Mouse (Mus musculus) CH12.LX (cell line): ENCODE results near the gene Fam13c. TPM values are rescaled to one million over a fixed set of nuclear protein-coding genes. Genes with fewer than 3 reads are reported as not detected.

Experiments
- DNase-seq: peaks from one replicate; pipeline ENCODE4 v3.0.0-alpha.2; 2013; ENCODE audit errors: extremely low read depth
- H3K27ac ChIP-seq: 2 replicates; pipeline ENCODE4 v1.5.1; 2012; ENCODE audit warnings: low read depth, mild to moderate bottlenecking, control low read depth, moderate library complexity; ENCODE audit not compliant: insufficient read depth
- H3K27me3 ChIP-seq: replicated peaks from 2 replicates; pipeline ENCODE3; 2012; ENCODE audit warnings: inconsistent platforms
- H3K36me3 ChIP-seq, 2 experiments: replicated peaks in 1 of 2; 2 replicates each; pipeline versions ENCODE3 to v1.6.1; 2012; ENCODE audit warnings: inconsistent platforms in 1 of 2, low read length in 1 of 2, mild to moderate bottlenecking in 1 of 2, mixed read lengths in 1 of 2, moderate library complexity in 1 of 2; ENCODE audit not compliant: control insufficient read depth in 1 of 2, insufficient read depth in 1 of 2
- H3K4me1 ChIP-seq, 2 experiments: 2 replicates each; pipeline ENCODE4 v1.6.1; 2012; ENCODE audit warnings: inconsistent platforms in 1 of 2, moderate library complexity in 1 of 2; ENCODE audit not compliant: insufficient read depth in 2 of 2, control insufficient read depth in 1 of 2
- H3K4me2 ChIP-seq: 2 replicates; pipeline ENCODE4 v1.6.1; 2012; ENCODE audit warnings: low read depth, mild to moderate bottlenecking, control low read depth; ENCODE audit not compliant: poor library complexity, insufficient read depth, severe bottlenecking
- H3K4me3 ChIP-seq, 3 experiments: fragments of 150-350 bp in 1 of 3; sonication (generic) in 1 of 3; replicated peaks in 1 of 3; 2 replicates each; pipeline versions ENCODE3 to v1.5.1; 2011 to 2012; ENCODE audit warnings: low read depth in 2 of 3, low read length in 2 of 3, mild to moderate bottlenecking in 2 of 3, moderate library complexity in 2 of 3, control low read depth in 1 of 3, improper control_type of control experiment in 1 of 3, inconsistent platforms in 1 of 3, mixed read lengths in 1 of 3; ENCODE audit not compliant: poor library complexity in 1 of 3
- H3K79me2 ChIP-seq: replicated peaks from 2 replicates; pipeline ENCODE4 v1.6.1; 2012; ENCODE audit warnings: mild to moderate bottlenecking, moderate library complexity; ENCODE audit not compliant: control insufficient read depth, poor library complexity, insufficient read depth, severe bottlenecking; ENCODE audit errors: extremely low read depth
- H3K9ac ChIP-seq: 2 replicates; pipeline ENCODE4 v1.6.1; 2012; ENCODE audit warnings: low read depth, mild to moderate bottlenecking, control low read depth, moderate library complexity; ENCODE audit not compliant: insufficient read depth
- H3K9me3 ChIP-seq: replicated peaks from 2 replicates; pipeline ENCODE3; 2012; ENCODE audit warnings: low read length, inconsistent platforms, mixed read lengths
- CHD1 ChIP-seq: IDR thresholded peaks from 2 replicates; pipeline ENCODE4 v1.6.1; 2012; ENCODE audit warnings: low read depth, low read length, improper control_type of control experiment, inconsistent platforms
- CHD2 ChIP-seq: IDR thresholded peaks from 2 replicates; pipeline ENCODE4 v1.6.1; 2011; ENCODE audit warnings: low read length, improper control_type of control experiment
- ELF1 ChIP-seq: IDR thresholded peaks from 2 replicates; pipeline ENCODE4 v1.6.1; 2014; ENCODE audit warnings: low read depth, mild to moderate bottlenecking, inconsistent platforms, low read length, improper control_type of control experiment
- ETS1 ChIP-seq: conservative IDR thresholded peaks from 2 replicates; pipeline ENCODE4 v1.6.1; 2012; ENCODE audit warnings: low read depth, mild to moderate bottlenecking, inconsistent platforms, low read length, improper control_type of control experiment, moderate library complexity
- JUN ChIP-seq: IDR thresholded peaks from 2 replicates; pipeline ENCODE4 v1.6.1; 2011; ENCODE audit warnings: low read depth, mild to moderate bottlenecking, low read length, improper control_type of control experiment, moderate library complexity; ENCODE audit not compliant: insufficient read depth
- KAT2A ChIP-seq: IDR thresholded peaks from 2 replicates; pipeline ENCODE4 v1.6.1; 2012; ENCODE audit warnings: low read length, improper control_type of control experiment, inconsistent platforms; ENCODE audit not compliant: insufficient replicate concordance
- MEF2A ChIP-seq: IDR thresholded peaks from 2 replicates; pipeline ENCODE4 v1.6.1; 2014; ENCODE audit warnings: low read depth, mild to moderate bottlenecking, inconsistent platforms, low read length, improper control_type of control experiment, borderline replicate concordance
- MYC ChIP-seq: IDR thresholded peaks from 2 replicates; pipeline ENCODE4 v1.6.1; 2011; ENCODE audit warnings: low read depth, mild to moderate bottlenecking, improper control_type of control experiment, low read length
- NELFE ChIP-seq: IDR thresholded peaks from 2 replicates; pipeline ENCODE4 v1.6.1; 2011; ENCODE audit warnings: low read depth, low read length, improper control_type of control experiment
- NRF1 ChIP-seq: IDR thresholded peaks from 2 replicates; pipeline ENCODE4 v1.6.1; 2014; ENCODE audit warnings: low read depth, mild to moderate bottlenecking, inconsistent platforms, low read length, improper control_type of control experiment, moderate library complexity
- PAX5 ChIP-seq: IDR thresholded peaks from 2 replicates; pipeline ENCODE4 v1.6.1; 2012; ENCODE audit warnings: low read length, inconsistent platforms, mixed read lengths
- RAD21 ChIP-seq: IDR thresholded peaks from 2 replicates; pipeline ENCODE4 v1.6.1; 2011; ENCODE audit warnings: low read depth, mild to moderate bottlenecking, low read length, improper control_type of control experiment, moderate library complexity
- TBP ChIP-seq: conservative IDR thresholded peaks from 2 replicates; pipeline ENCODE4 v1.6.1; 2011; ENCODE audit warnings: low read depth, low read length, improper control_type of control experiment
- USF1 ChIP-seq: IDR thresholded peaks from 2 replicates; pipeline ENCODE4 v1.6.1; 2014; ENCODE audit warnings: low read depth, mild to moderate bottlenecking, inconsistent platforms, low read length, improper control_type of control experiment
- ZKSCAN1 ChIP-seq: IDR thresholded peaks from 2 replicates; pipeline ENCODE4 v1.6.1; 2012; ENCODE audit warnings: low read depth, inconsistent platforms, low read length, improper control_type of control experiment, borderline replicate concordance
- ZMIZ1 ChIP-seq: IDR thresholded peaks from 2 replicates; pipeline ENCODE4 v1.6.1; 2012; ENCODE audit warnings: low read depth, mild to moderate bottlenecking, inconsistent platforms, low read length, improper control_type of control experiment
- ZNF384 ChIP-seq: IDR thresholded peaks from 2 replicates; pipeline ENCODE4 v1.6.1; 2012; ENCODE audit warnings: low read depth, low read length, improper control_type of control experiment, inconsistent platforms
- dilution Hi-C: fragments of 300-500 bp; cut with MboI; formaldehyde crosslinking; loops from 2 replicates; pipeline ENCODE4 v1.14.3; 2020; ENCODE audit warnings: low sequenced_read_pairs; ENCODE audit not compliant: extremely low pct_unique_long_range_greater_than_20kb, extremely low pct_ligation_motif_present
- in situ Hi-C: fragments of 300-500 bp; cut with MboI; formaldehyde crosslinking; loops from 3 replicates; pipeline ENCODE4 v1.14.3; 2019; ENCODE audit warnings: low sequenced_read_pairs, low pct_ligation_motif_present, low pct_unique_long_range_greater_than_20kb, mixed read lengths
- polyA plus RNA-seq: library from polyadenylated mRNA; unstranded; fragments of >175 nt; gene quantifications from 2 replicates; pipeline ENCODE4 v1.2.1, GENCODE M21; 2012; ENCODE audit warnings: low read depth; ENCODE audit not compliant: insufficient read length
- total RNA-seq, 2 experiments: library from RNA; depleted of rRNA; stranded (reverse); fragments of 300-350 nt in 1 of 2; fragments of >200 nt in 1 of 2; gene quantifications; 2 replicates each; pipeline ENCODE4 v1.2.3; 2012 to 2014

Gene Fam13c
- total and polyA plus RNA-seq, 3 experiments: not detected

DNA sequence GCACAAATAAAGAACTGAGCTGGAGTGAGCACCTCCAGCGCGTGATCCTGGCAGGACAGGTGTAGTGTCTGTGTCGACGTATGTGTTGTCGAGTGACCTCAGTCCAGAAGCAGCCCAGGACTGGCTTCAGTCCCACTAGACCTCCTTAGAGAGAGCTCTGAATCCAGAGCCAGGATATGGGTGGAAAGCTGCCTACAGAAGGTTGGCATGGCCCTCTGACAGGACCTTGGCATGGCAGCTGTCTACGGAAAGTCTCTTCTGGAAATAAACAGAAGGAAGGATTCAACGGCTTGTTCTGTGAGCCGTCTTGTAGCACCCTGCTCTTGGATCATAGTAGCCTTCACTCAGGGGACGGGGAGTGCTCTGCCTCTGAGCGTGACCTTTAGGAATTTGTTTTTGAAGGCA is 37.5 kb downstream of the Fam13c start:
- Histone ChIP-seq H3K79me2 (no peaks in the 10 kb centered on the region), H3K4me1 (no peaks in the 10 kb centered on the region), H3K27ac (no peak overlapping the region), H3K36me3 (no peaks in the 10 kb centered on the region), H3K4me2 (no peak overlapping the region), H3K9ac (no peak overlapping the region), H3K27me3 (no peaks in the 10 kb centered on the region), H3K9me3 (peaks cover 71% of the 10 kb centered on the region), H3K4me3 (no peak overlapping the region)
- DNase-seq: no peak
- dilution Hi-C loops (no loop called here), in situ Hi-C loops (no loop called here)
- TF ChIP-seq ELF1: no peak
- TF ChIP-seq CHD2: no peak
- TF ChIP-seq PAX5: no peak
- TF ChIP-seq RAD21: no peak
- TF ChIP-seq ETS1: no peak
- TF ChIP-seq ZNF384: no peak
- TF ChIP-seq TBP: no peak
- TF ChIP-seq JUN: no peak

DNA sequence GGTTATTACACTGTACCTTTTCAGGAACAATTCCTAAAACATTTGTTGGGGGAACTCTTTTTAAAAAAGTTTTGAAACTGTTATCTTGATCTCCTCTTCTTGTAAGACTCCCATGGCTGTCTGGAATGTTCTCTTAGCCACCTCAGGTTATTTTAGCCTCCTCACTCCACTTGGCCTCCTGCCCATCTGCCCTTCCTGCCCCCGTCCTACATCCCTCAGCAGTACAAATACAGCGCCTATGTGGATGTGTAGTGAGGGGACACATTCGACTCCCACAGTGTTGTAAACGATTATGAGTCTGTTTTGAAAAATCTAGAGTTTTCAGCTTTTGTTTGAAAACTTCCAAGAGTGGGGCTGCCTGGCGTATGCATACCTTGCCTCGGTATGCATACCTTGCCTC is 43.5 kb downstream of the Fam13c start:
- Histone ChIP-seq H3K79me2 (no peaks in the 10 kb centered on the region), H3K27ac (no peak overlapping the region), H3K36me3 (no peaks in the 10 kb centered on the region), H3K4me1 (no peaks in the 10 kb centered on the region), H3K4me2 (no peak overlapping the region), H3K27me3 (no peaks in the 10 kb centered on the region), H3K9ac (no peak overlapping the region), H3K9me3 (peaks cover 67% of the 10 kb centered on the region), H3K4me3 (no peak overlapping the region)
- dilution Hi-C loops: no loop called here
- no peak for DNase-seq
- in situ Hi-C loops: no loop called here
- TF ChIP-seq KAT2A (no peak), ZKSCAN1 (no peak), CHD1 (no peak), NELFE (no peak), MYC (no peak), TBP (no peak), NRF1 (no peak), CHD2 (no peak), USF1 (no peak), ZMIZ1 (no peak), MEF2A (no peak), ZNF384 (no peak)
